Mouse (Mus musculus): ENCODE data around the gene Exoc5.

Gene Exoc5

GRCm38 (mm10) chr14:49074361-49074760 is 7.9 kb upstream of the Exoc5 start:
- Histone ChIP-seq H3K36me3 (ENCODE audit: insufficient read depth, low read length) (peaks cover 13% of the 10 kb centered on the region), H3K4me1 (replicated peaks; ENCODE audit: low read depth, low read length) (peaks cover 3% of the 10 kb centered on the region; the same call in 1 of the 2 replicates), H3K9me3 (ENCODE audit: low read length) (no peaks in the 10 kb centered on the region), H3K27me3 (ENCODE audit: insufficient read depth, low read length) (no peaks in the 10 kb centered on the region), H3K4me3 (replicated peaks; ENCODE audit: low read length) (no peak overlapping the region)
- TF ChIP-seq NANOG (IDR thresholded peaks at IDR 0.05; ENCODE audit: borderline replicate concordance, low read length) (no peak), POU5F1 (IDR thresholded peaks at IDR 0.05; ENCODE audit: borderline replicate concordance, low read length) (no peak), CTCF (conservative IDR thresholded peaks at IDR 0.05; ENCODE audit: low read length) (no peak)

GRCm38 (mm10) chr14:49073896-49074295 is 7.4 kb upstream of the Exoc5 start:
- H3K27me3 ChIP-seq (ENCODE audit: insufficient read depth, low read length): no peaks in the 10 kb centered on the region
- peaks cover 3% of the 10 kb centered on the region; the same call in 1 of the 2 replicates for H3K4me1 ChIP-seq (replicated peaks; ENCODE audit: low read depth, low read length)
- TF ChIP-seq NANOG (IDR thresholded peaks at IDR 0.05; ENCODE audit: borderline replicate concordance, low read length): no peak
- no peak for TF ChIP-seq CTCF (conservative IDR thresholded peaks at IDR 0.05; ENCODE audit: low read length)
- no peak for TF ChIP-seq POU5F1 (IDR thresholded peaks at IDR 0.05; ENCODE audit: borderline replicate concordance, low read length)
- H3K4me3 ChIP-seq (replicated peaks; ENCODE audit: low read length): no peak overlapping the region
- H3K36me3 ChIP-seq (ENCODE audit: insufficient read depth, low read length): peaks cover 11% of the 10 kb centered on the region
- no peaks in the 10 kb centered on the region for H3K9me3 ChIP-seq (ENCODE audit: low read length)

GRCm38 (mm10) chr14:49072837-49073236 is 6.4 kb upstream of the Exoc5 start:
- no peaks in the 10 kb centered on the region for H3K27me3 ChIP-seq (ENCODE audit: insufficient read depth, low read length)
- no peaks in the 10 kb centered on the region for H3K9me3 ChIP-seq (ENCODE audit: low read length)
- TF ChIP-seq NANOG (IDR thresholded peaks at IDR 0.05; ENCODE audit: borderline replicate concordance, low read length) (no peak), CTCF (conservative IDR thresholded peaks at IDR 0.05; ENCODE audit: low read length) (no peak), POU5F1 (IDR thresholded peaks at IDR 0.05; ENCODE audit: borderline replicate concordance, low read length) (no peak)
- H3K4me3 ChIP-seq (replicated peaks; ENCODE audit: low read length): no peak overlapping the region
- peaks cover 5% of the 10 kb centered on the region for H3K4me1 ChIP-seq (replicated peaks; ENCODE audit: low read depth, low read length)
- peaks cover 11% of the 10 kb centered on the region for H3K36me3 ChIP-seq (ENCODE audit: insufficient read depth, low read length)

GRCm38 (mm10) chr14:49065529-49066273 is 752 bp downstream of the Exoc5 start, which contains the start of gene Ap5m1:
Ap5m1 (plus strand) TSS chr14:49066097.
- peaks cover 22% of the 10 kb centered on the region for H3K4me1 ChIP-seq (replicated peaks; ENCODE audit: low read depth, low read length)
- no peaks in the 10 kb centered on the region for H3K27me3 ChIP-seq (ENCODE audit: insufficient read depth, low read length)
- TF ChIP-seq CTCF (conservative IDR thresholded peaks at IDR 0.05; ENCODE audit: low read length) (no peak), POU5F1 (IDR thresholded peaks at IDR 0.05; ENCODE audit: borderline replicate concordance, low read length) (no peak), NANOG (IDR thresholded peaks at IDR 0.05; ENCODE audit: borderline replicate concordance, low read length) (no peak)
- peak within 1 kb of the TSS; percentile 93 for H3K4me3 ChIP-seq (replicated peaks; ENCODE audit: low read length)
- no peaks in the 10 kb centered on the region for H3K9me3 ChIP-seq (ENCODE audit: low read length)
- H3K36me3 ChIP-seq (ENCODE audit: insufficient read depth, low read length): no peaks in the 10 kb centered on the region

GRCm38 (mm10) chr14:49063838-49064237 is 2.6 kb downstream of the Exoc5 start:
- TF ChIP-seq NANOG (IDR thresholded peaks at IDR 0.05; ENCODE audit: borderline replicate concordance, low read length): no peak
- TF ChIP-seq POU5F1 (IDR thresholded peaks at IDR 0.05; ENCODE audit: borderline replicate concordance, low read length): no peak
- no peak for TF ChIP-seq CTCF (conservative IDR thresholded peaks at IDR 0.05; ENCODE audit: low read length)
- H3K4me1 ChIP-seq (replicated peaks; ENCODE audit: low read depth, low read length): peaks cover 19% of the 10 kb centered on the region
- H3K27me3 ChIP-seq (ENCODE audit: insufficient read depth, low read length): no peaks in the 10 kb centered on the region
- no peaks in the 10 kb centered on the region for H3K9me3 ChIP-seq (ENCODE audit: low read length)
- no peak overlapping the region for H3K4me3 ChIP-seq (replicated peaks; ENCODE audit: low read length)
- no peaks in the 10 kb centered on the region for H3K36me3 ChIP-seq (ENCODE audit: insufficient read depth, low read length)

GRCm38 (mm10) chr14:49049492-49049891 is 17.0 kb downstream of the Exoc5 start:
- TF ChIP-seq NANOG (IDR thresholded peaks at IDR 0.05; ENCODE audit: borderline replicate concordance, low read length) (no peak), CTCF (conservative IDR thresholded peaks at IDR 0.05; ENCODE audit: low read length) (no peak), POU5F1 (IDR thresholded peaks at IDR 0.05; ENCODE audit: borderline replicate concordance, low read length) (no peak)
- Histone ChIP-seq H3K36me3 (ENCODE audit: insufficient read depth, low read length) (0 out of 2 replicates have a peak, but pooled peaks cover 8% of the 10 kb centered on the region), H3K27me3 (ENCODE audit: insufficient read depth, low read length) (no peaks in the 10 kb centered on the region), H3K9me3 (ENCODE audit: low read length) (no peaks in the 10 kb centered on the region), H3K4me3 (replicated peaks; ENCODE audit: low read length) (no peak overlapping the region), H3K4me1 (replicated peaks; ENCODE audit: low read depth, low read length) (no peaks in the 10 kb centered on the region)

- H3K4me3 ChIP-seq (replicated peaks; ENCODE audit: low read length): no peak overlapping the region
- 0 out of 2 replicates have a peak, but pooled peaks cover 3% of the 10 kb centered on the region for H3K36me3 ChIP-seq (ENCODE audit: insufficient read depth, low read length)
- H3K9me3 ChIP-seq (ENCODE audit: low read length): no peaks in the 10 kb centered on the region
- TF ChIP-seq CTCF (conservative IDR thresholded peaks at IDR 0.05; ENCODE audit: low read length) (no peak), POU5F1 (IDR thresholded peaks at IDR 0.05; ENCODE audit: borderline replicate concordance, low read length) (no peak), NANOG (IDR thresholded peaks at IDR 0.05; ENCODE audit: borderline replicate concordance, low read length) (no peak)
- H3K4me1 ChIP-seq (replicated peaks; ENCODE audit: low read depth, low read length): no peaks in the 10 kb centered on the region
- H3K27me3 ChIP-seq (ENCODE audit: insufficient read depth, low read length): no peaks in the 10 kb centered on the region
These were observed 20.8 kb downstream of the Exoc5 start for GRCm38 (mm10) chr14:49045610-49046009.

GRCm38 (mm10) chr14:49028991-49029390 is 37.5 kb downstream of the Exoc5 start:
- TF ChIP-seq CTCF (conservative IDR thresholded peaks at IDR 0.05; ENCODE audit: low read length) (no peak), NANOG (IDR thresholded peaks at IDR 0.05; ENCODE audit: borderline replicate concordance, low read length) (no peak), POU5F1 (IDR thresholded peaks at IDR 0.05; ENCODE audit: borderline replicate concordance, low read length) (no peak)
- H3K27me3 ChIP-seq (ENCODE audit: insufficient read depth, low read length): no peaks in the 10 kb centered on the region
- H3K36me3 ChIP-seq (ENCODE audit: insufficient read depth, low read length): peaks cover 14% of the 10 kb centered on the region
- H3K9me3 ChIP-seq (ENCODE audit: low read length): no peaks in the 10 kb centered on the region
- H3K4me1 ChIP-seq (replicated peaks; ENCODE audit: low read depth, low read length): no peaks in the 10 kb centered on the region
- H3K4me3 ChIP-seq (replicated peaks; ENCODE audit: low read length): no peak overlapping the region

Measured in E14TG2a.4 (cell line).